Mouse (Mus musculus): ENCODE results near the gene Asb5. TPM values are rescaled to one million over a fixed set of nuclear protein-coding genes. Genes with fewer than 3 reads are reported as not detected.

Asb5 gene
- total RNA-seq (2023) = not detected

DNA sequence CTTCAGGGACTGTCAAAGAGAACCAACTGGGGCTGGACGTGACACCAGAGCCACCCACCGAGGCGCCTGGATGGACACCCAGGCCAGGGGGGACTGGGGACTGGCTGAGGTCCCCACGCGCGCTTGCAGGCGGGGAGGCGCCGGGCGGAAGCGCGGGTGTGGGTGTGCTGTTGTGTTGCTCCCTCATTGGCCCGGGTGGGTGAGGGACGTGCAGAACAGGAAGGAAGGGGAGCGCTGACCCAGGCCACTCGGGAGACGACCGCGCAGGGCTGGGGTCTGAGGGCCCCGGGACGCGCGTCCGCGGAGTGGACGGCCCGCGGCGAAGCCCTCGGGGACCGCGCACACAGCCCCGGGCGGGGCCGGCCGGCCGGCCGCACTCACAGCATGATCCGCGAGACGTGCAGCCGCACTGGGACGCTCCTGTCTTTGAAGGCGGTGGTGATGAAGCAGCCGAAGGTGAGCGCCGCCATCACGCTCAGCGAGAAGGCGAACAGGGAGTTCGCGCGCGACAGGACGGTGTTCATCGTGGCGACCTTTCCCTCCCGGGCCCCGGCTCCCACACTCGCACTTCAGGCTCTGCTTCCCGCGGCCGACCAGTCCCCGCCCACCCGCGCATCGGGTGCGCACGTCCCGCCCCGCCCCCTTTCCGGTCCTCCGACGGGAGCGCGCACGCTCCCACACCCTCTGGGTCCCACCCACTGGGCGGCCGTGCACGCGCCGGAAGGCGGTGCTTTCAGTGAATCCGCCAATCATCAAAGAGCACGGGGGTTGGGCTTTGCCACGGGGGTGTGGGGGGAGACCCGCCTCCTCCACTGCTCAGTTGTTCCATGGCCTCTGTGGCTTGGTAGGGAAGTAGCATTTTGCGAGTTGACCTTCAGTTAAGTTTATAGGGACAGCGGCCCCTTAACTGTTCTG is at the start of gene Asb5, which contains the start of gene Spcs3:
Gene Asb5 (plus strand): TSS at position 199 of the 915 bp plus-strand sequence.
Gene Spcs3 (minus strand): TSS at position 617 of the 915 bp plus-strand sequence.

DNA sequence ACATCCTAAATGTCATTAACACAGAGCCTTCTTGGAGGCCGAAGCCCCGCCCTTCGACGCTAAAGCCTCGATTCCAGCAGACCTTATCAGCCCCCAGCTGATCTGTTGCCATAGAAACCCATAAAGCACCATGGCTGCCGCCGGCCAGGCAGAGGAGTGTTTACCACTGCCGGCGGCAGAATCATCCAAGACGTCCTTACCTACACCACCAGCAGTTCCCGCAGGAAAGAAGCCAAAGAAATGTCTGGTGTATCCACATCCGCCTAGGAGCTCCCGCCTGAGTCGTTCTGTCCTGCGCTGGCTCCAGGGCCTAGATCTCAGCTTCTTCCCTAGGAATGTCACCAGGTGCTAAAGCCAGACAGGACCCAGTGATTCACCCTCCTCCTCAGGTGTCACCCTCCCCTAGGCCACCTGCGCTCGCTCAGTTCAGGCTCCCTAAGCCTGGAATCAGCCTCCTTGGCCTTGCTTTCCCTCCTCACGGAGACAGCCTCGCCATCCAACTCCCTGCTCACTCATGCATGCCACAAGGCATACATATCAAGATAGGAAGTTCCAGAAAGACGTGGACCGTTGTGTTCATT is 71.4 kb downstream of the Asb5 start, which contains the start of gene Spata4:
Gene Spata4 (plus strand): TSS at position 111 of the 581 bp plus-strand sequence.

Other genes with a start within 250 kb of the Asb5 start
- 35.5 TPM for gene Spcs3, start 418 bp downstream of the Asb5 start, total RNA-seq (2023)
- gene Spata4, start 71.2 kb downstream of the Asb5 start, total RNA-seq (2023) = not detected

Data from CD4-positive naive resting alpha-beta T cell, adult 57 days (primary cell).